Mouse (Mus musculus) liver, embryonic 16.5 days (tissue): ENCODE data around the gene Vnn1. TPM values are rescaled to one million over a fixed set of nuclear protein-coding genes. Genes with fewer than 3 reads are reported as not detected.

ENCODE experiments used
- ATAC-seq: fragments of 200-750 bp; cut with Nextera tagmentation; 2 replicates; pipeline ENCODE4 v1.8.0; 2017; ENCODE audit warnings: low read depth, mild to moderate bottlenecking, moderate number of reproducible peaks, moderate library complexity
- H3K27ac ChIP-seq: fragments of 300-500 bp; sonication (generic); 2 replicates; pipeline ENCODE4 v1.5.1; 2014; ENCODE audit warnings: mild to moderate bottlenecking, low read length
- H3K27me3 ChIP-seq: fragments of 300-500 bp; sonication (generic); 2 replicates; pipeline ENCODE4 v1.6.1; 2014; ENCODE audit warnings: low read depth, low read length, mixed read lengths; ENCODE audit not compliant: control insufficient read depth, insufficient read depth
- H3K36me3 ChIP-seq: fragments of 300-500 bp; sonication (generic); 2 replicates; pipeline ENCODE4 v1.6.1; 2014; ENCODE audit warnings: mild to moderate bottlenecking; ENCODE audit not compliant: control insufficient read depth, insufficient read depth
- H3K4me1 ChIP-seq: fragments of 300-500 bp; sonication (generic); 2 replicates; pipeline ENCODE4 v1.6.1; 2014; ENCODE audit warnings: low read depth, low read length, mixed read lengths; ENCODE audit not compliant: control insufficient read depth
- H3K4me2 ChIP-seq: fragments of 300-500 bp; sonication (generic); 2 replicates; pipeline ENCODE4 v1.6.1; 2014; ENCODE audit warnings: low read depth, low read length, mixed read lengths
- H3K4me3 ChIP-seq: fragments of 300-500 bp; sonication (generic); 2 replicates; pipeline ENCODE4 v1.5.1; 2014; ENCODE audit warnings: low read depth, mild to moderate bottlenecking, low read length
- H3K9ac ChIP-seq: fragments of 300-500 bp; sonication (generic); 2 replicates; pipeline ENCODE4 v1.6.1; 2014; ENCODE audit warnings: low read depth, low read length
- H3K9me3 ChIP-seq: fragments of 300-500 bp; sonication (generic); replicated peaks from 2 replicates; pipeline ENCODE4 v1.6.1; 2016; ENCODE audit warnings: low read length; ENCODE audit not compliant: control insufficient read depth
- WGBS: fragments of 180-500 bp; shearing (Covaris S2); extraction: QIAGEN DNeasy Blood & Tissue Kit; methylation state at CpG from one replicate; pipeline ENCODE4 v1.1.7; 2014; ENCODE audit not compliant: insufficient replicate concordance; 5-methylcytosine and 5-hydroxymethylcytosine counted together
- polyA plus RNA-seq: library from polyadenylated mRNA; unstranded; fragments of >200 nt; fragmentation: Nextera tagmentation; extraction: Ambion mirVana; gene quantifications from 2 replicates; pipeline ENCODE4 v1.2.1, GENCODE M21; 2015

Vnn1 gene
- polyA plus RNA-seq, 1 experiment from 2014 or later, result 2.8 TPM

DNA sequence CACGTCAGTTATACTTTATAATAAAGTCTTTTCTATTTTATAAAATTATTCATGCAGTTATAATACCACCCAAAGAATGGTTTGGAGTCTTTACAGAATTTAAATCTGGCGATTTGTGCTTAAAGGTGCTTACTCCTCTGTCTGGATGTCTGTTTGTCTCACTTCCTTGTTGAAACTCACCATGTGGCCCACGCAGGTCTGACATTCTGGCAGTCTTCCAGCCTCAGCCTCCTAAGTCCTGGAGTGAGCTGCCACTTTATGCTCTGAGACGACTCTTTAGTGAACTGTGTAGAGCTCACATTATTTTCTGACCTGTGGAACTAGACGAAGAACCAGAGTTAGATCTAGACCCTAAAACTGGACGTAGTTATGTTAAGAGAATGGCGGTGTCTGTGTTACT is 53.5 kb downstream of the Vnn1 start:
- ATAC-seq, result no peak
- H3K27ac ChIP-seq, result no peak overlapping the region
- no peak overlapping the region for H3K4me3 ChIP-seq
- H3K4me2 ChIP-seq, result no peak overlapping the region
- no peaks in the 10 kb centered on the region for H3K36me3 ChIP-seq
- H3K9me3 ChIP-seq, result no peaks in the 10 kb centered on the region
- no peaks in the 10 kb centered on the region for H3K27me3 ChIP-seq
- 52% methylated on average over 7 of the region's 7 CpGs for WGBS
- no peaks in the 10 kb centered on the region for H3K4me1 ChIP-seq
- H3K9ac ChIP-seq, result no peak overlapping the region

DNA sequence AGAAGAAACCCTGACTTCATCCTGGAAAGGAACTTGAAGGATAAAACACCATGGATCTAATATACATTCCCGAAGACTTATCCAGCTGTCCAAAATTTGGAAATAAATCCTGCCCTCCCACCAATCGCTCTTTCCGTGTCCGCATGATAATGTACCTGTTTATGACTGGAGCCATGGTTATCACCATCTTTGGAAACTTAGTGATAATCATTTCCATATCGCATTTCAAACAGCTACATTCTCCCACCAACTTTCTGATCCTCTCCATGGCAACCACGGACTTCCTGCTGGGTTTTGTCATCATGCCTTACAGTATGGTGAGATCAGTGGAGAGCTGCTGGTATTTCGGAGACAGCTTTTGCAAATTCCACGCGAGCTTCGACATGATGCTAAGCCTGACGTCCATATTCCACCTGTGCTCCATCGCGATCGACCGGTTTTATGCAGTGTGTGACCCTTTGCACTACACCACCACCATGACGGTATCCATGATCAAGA is 55.1 kb downstream of the Vnn1 start, which contains the start of gene Taar3:
Taar3 (plus strand) TSS at position 51 of the 498 bp plus-strand sequence.
- Histone ChIP-seq H3K4me2 (no peak within 1 kb of the TSS), H3K27me3 (no peaks in the 10 kb centered on the region), H3K4me1 (no peaks in the 10 kb centered on the region), H3K27ac (no peak within 1 kb of the TSS), H3K9ac (no peak within 1 kb of the TSS), H3K4me3 (no peak within 1 kb of the TSS), H3K36me3 (no peaks in the 10 kb centered on the region), H3K9me3 (no peaks in the 10 kb centered on the region)
- ATAC-seq, result no peak
- 76% methylated on average over 16 of the region's 16 CpGs for WGBS

DNA sequence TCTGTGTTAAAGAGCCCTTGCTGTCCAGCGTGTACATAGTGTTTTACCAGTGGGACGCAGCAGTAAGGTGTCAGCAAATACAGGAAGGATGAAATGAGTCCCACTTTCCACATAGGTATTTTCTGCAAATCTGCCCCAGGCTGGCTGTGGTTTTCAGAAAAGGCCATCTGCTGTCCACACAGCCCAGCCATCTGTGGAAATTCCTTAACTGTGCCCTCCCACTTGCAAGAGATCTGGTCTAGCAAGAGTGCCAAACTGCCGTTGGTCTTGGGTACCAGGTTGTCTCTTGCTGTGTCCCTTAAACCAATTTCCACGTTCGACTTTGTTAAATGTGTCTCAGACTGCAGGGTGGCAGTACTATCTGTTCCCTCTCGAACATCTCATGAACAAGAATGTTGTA is 57.2 kb downstream of the Vnn1 start:
- 68% methylated on average over 6 of the region's 6 CpGs for WGBS
- Histone ChIP-seq H3K4me3 (no peak overlapping the region), H3K27ac (no peak overlapping the region), H3K4me1 (no peaks in the 10 kb centered on the region), H3K9ac (no peak overlapping the region), H3K9me3 (no peaks in the 10 kb centered on the region), H3K27me3 (no peaks in the 10 kb centered on the region), H3K36me3 (no peaks in the 10 kb centered on the region), H3K4me2 (no peak overlapping the region)
- no peak for ATAC-seq

Other genes with a start within 250 kb of the Vnn1 start
- gene Rps12, start 107.4 kb upstream of the Vnn1 start, polyA plus RNA-seq, result 102 and 122 TPM in 2 replicates
- 1.7 and 1.9 TPM in 2 replicates for gene Slc18b1, start 97.7 kb upstream of the Vnn1 start, polyA plus RNA-seq
- 8.3 and 12.2 TPM in 2 replicates for gene Vnn3, start 43.2 kb upstream of the Vnn1 start, polyA plus RNA-seq
- not detected in 2 replicates for gene Taar1, start 25.7 kb downstream of the Vnn1 start, polyA plus RNA-seq
- gene Taar2, start 43.9 kb downstream of the Vnn1 start, polyA plus RNA-seq, result not detected in 2 replicates
- gene Taar3, start 54.9 kb downstream of the Vnn1 start, polyA plus RNA-seq, result not detected in 2 replicates
- not detected in 2 replicates for gene Taar4, start 65.8 kb downstream of the Vnn1 start, polyA plus RNA-seq
- not detected in 2 replicates for gene Taar5, start 76.0 kb downstream of the Vnn1 start, polyA plus RNA-seq
- not detected in 2 replicates for gene Taar6, start 91.0 kb downstream of the Vnn1 start, polyA plus RNA-seq
- not detected in 2 replicates for gene Taar7a, start 98.8 kb downstream of the Vnn1 start, polyA plus RNA-seq
- not detected in 2 replicates for gene Taar7b, start 105.3 kb downstream of the Vnn1 start, polyA plus RNA-seq
- not detected in 2 replicates for gene Taar7d, start 132.5 kb downstream of the Vnn1 start, polyA plus RNA-seq
- gene Taar7e, start 142.9 kb downstream of the Vnn1 start, polyA plus RNA-seq, result not detected in 2 replicates
- gene Taar7f, start 154.8 kb downstream of the Vnn1 start, polyA plus RNA-seq, result not detected in 2 replicates
- gene Taar8a, start 181.8 kb downstream of the Vnn1 start, polyA plus RNA-seq, result not detected in 2 replicates
- not detected in 2 replicates for gene Taar8b, start 197.6 kb downstream of the Vnn1 start, polyA plus RNA-seq
- not detected in 2 replicates for gene Taar8c, start 207.2 kb downstream of the Vnn1 start, polyA plus RNA-seq
- gene Taar9, start 214.8 kb downstream of the Vnn1 start, polyA plus RNA-seq, result not detected in 2 replicates